Mouse (Mus musculus): ENCODE data around the gene Gpr146. TPM values are rescaled to one million over a fixed set of nuclear protein-coding genes. Genes with fewer than 3 reads are reported as not detected.
"Not testable (repeated sequence)": the region's sequence is repeated elsewhere in the genome, so short reads cannot be mapped to it uniquely, and the experiment has no call there.

Gene Gpr146
- polyA plus RNA-seq, 1 experiment from 2014 or later: 1.8 TPM

- H3K9me3 ChIP-seq (ENCODE audit: control insufficient read depth, low read length): no peaks in the 10 kb centered on the region
- ATAC-seq: no peak
- H3K4me3 ChIP-seq (replicated peaks; ENCODE audit: low read length): no peak overlapping the region
- H3K27ac ChIP-seq (ENCODE audit: low read length): no peak overlapping the region
- peaks cover 5% of the 10 kb centered on the region for H3K4me1 ChIP-seq (replicated peaks; ENCODE audit: control insufficient read depth, insufficient read depth, low read length)
- H3K27me3 ChIP-seq (replicated peaks; ENCODE audit: control insufficient read depth, insufficient read depth, low read length): no peaks in the 10 kb centered on the region
- H3K4me2 ChIP-seq (ENCODE audit: low read length): no peak overlapping the region
- WGBS: 91% methylated on average over 5 of the region's 5 CpGs
- H3K36me3 ChIP-seq (ENCODE audit: control insufficient read depth, insufficient read depth): no peaks in the 10 kb centered on the region
- H3K9ac ChIP-seq (replicated peaks; ENCODE audit: low read depth, low read length): no peak overlapping the region
These were observed 8.6 kb downstream of the Gpr146 start for GRCm38 (mm10) chr5:139386047-139386446.

DNA sequence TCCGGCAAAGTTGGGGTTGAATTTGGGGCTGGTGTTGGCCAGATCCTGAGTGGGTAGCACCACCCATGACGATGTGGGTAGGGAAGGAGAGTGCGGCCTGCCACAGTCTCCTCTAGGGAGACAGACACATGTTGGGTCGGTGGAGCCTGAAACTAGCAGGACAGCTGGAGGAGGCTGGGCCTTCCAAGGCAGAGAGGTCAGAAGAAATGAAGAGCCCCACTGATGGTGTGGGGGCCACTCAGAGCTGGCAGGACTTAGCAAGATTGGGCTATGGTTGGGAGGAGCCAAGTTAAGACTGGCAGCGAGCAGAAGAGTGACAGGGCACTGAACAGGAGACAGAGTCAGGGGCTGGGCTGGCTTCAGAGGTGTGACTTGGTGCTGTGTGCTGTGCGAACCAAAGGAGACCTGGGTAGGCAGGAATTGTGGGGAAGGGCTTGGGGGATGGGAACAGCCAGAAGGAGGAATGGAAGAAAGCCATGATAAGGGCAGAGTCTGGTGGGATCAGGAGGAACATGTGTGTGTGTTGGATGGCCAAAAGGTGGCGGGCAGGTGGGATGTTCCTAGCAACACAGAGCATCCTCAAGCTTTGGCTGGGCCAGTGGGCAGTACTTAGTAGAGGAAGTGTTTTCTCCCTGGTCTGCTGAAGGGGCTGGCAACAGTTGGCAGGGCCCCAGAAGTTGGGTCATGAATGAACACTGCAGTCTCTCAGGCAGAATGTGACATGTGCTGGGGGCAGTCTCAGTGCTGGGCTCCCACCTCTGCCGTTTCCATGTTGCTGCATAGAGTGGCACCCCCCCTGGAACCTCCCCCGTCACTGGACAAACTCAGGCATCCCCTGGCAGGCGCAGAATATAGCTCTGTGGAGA, 10.1 kb downstream of the Gpr146 start:
- Histone ChIP-seq H3K27ac (ENCODE audit: low read length) (no peak overlapping the region), H3K9ac (replicated peaks; ENCODE audit: low read depth, low read length) (no peak overlapping the region), H3K4me3 (replicated peaks; ENCODE audit: low read length) (no peak overlapping the region), H3K36me3 (ENCODE audit: control insufficient read depth, insufficient read depth) (no peaks in the 10 kb centered on the region), H3K27me3 (replicated peaks; ENCODE audit: control insufficient read depth, insufficient read depth, low read length) (no peaks in the 10 kb centered on the region), H3K4me1 (replicated peaks; ENCODE audit: control insufficient read depth, insufficient read depth, low read length) (peaks cover 3% of the 10 kb centered on the region), H3K4me2 (ENCODE audit: low read length) (no peak overlapping the region), H3K9me3 (ENCODE audit: control insufficient read depth, low read length) (no peaks in the 10 kb centered on the region)
- WGBS: 83% methylated on average over 10 of the region's 10 CpGs
- 0 out of 2 replicates have a peak, but pooled peaks have one; percentile 21 for ATAC-seq

DNA sequence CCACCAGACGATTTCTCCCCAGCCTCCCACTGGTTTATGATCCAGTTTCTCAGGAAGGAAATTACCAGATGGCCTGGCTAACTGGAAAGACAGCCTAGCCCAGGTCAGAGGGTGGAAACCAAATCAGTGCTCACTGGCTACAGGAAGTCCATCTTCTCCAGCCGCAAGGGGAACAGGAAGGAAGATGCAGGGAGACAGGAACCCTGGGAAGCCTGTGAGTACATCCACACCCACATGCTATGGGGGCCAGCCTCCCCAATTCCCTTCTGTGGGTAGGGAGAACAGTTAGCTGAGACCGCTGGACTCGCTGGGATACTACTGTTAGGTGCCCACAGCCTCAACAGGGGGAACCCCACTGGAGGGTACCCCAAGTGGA, 10.7 kb downstream of the Gpr146 start:
- WGBS: 77% methylated on average over 4 of the region's 4 CpGs
- Histone ChIP-seq H3K4me3 (replicated peaks; ENCODE audit: low read length) (no peak overlapping the region), H3K4me1 (replicated peaks; ENCODE audit: control insufficient read depth, insufficient read depth, low read length) (peaks cover 3% of the 10 kb centered on the region), H3K27me3 (replicated peaks; ENCODE audit: control insufficient read depth, insufficient read depth, low read length) (no peaks in the 10 kb centered on the region), H3K27ac (ENCODE audit: low read length) (no peak overlapping the region), H3K9me3 (ENCODE audit: control insufficient read depth, low read length) (no peaks in the 10 kb centered on the region), H3K9ac (replicated peaks; ENCODE audit: low read depth, low read length) (no peak overlapping the region), H3K36me3 (ENCODE audit: control insufficient read depth, insufficient read depth) (no peaks in the 10 kb centered on the region), H3K4me2 (ENCODE audit: low read length) (no peak overlapping the region)
- ATAC-seq: no peak

- H3K4me1 ChIP-seq (replicated peaks; ENCODE audit: control insufficient read depth, insufficient read depth, low read length): peaks cover 3% of the 10 kb centered on the region
- H3K9me3 ChIP-seq (ENCODE audit: control insufficient read depth, low read length): no peaks in the 10 kb centered on the region
- WGBS: 80% methylated on average over 17 of the region's 17 CpGs
- ATAC-seq: peak; percentile 15; the same call in 1 of the 2 replicates
- no peak overlapping the region for H3K4me2 ChIP-seq (ENCODE audit: low read length)
- H3K36me3 ChIP-seq (ENCODE audit: control insufficient read depth, insufficient read depth): no peaks in the 10 kb centered on the region
- no peaks in the 10 kb centered on the region for H3K27me3 ChIP-seq (replicated peaks; ENCODE audit: control insufficient read depth, insufficient read depth, low read length)
- no peak overlapping the region for H3K4me3 ChIP-seq (replicated peaks; ENCODE audit: low read length)
- no peak overlapping the region for H3K9ac ChIP-seq (replicated peaks; ENCODE audit: low read depth, low read length)
- no peak overlapping the region for H3K27ac ChIP-seq (ENCODE audit: low read length)
These were observed 11.5 kb downstream of the Gpr146 start for GRCm38 (mm10) chr5:139388694-139389675.

GRCm38 (mm10) chr5:139389676-139390061, 12.2 kb downstream of the Gpr146 start:
- Histone ChIP-seq H3K9me3 (ENCODE audit: control insufficient read depth, low read length) (no peaks in the 10 kb centered on the region), H3K4me2 (ENCODE audit: low read length) (no peak overlapping the region), H3K4me3 (replicated peaks; ENCODE audit: low read length) (no peak overlapping the region), H3K36me3 (ENCODE audit: control insufficient read depth, insufficient read depth) (no peaks in the 10 kb centered on the region), H3K27me3 (replicated peaks; ENCODE audit: control insufficient read depth, insufficient read depth, low read length) (no peaks in the 10 kb centered on the region), H3K27ac (ENCODE audit: low read length) (no peak overlapping the region), H3K9ac (replicated peaks; ENCODE audit: low read depth, low read length) (no peak overlapping the region), H3K4me1 (replicated peaks; ENCODE audit: control insufficient read depth, insufficient read depth, low read length) (peaks cover 3% of the 10 kb centered on the region)
- 37% methylated on average over 6 of the region's 6 CpGs for WGBS
- ATAC-seq: peak; percentile 71; the same call in 1 of the 2 replicates

- H3K9ac ChIP-seq (replicated peaks; ENCODE audit: low read depth, low read length); H3K9me3 ChIP-seq (ENCODE audit: control insufficient read depth, low read length); H3K4me3 ChIP-seq (replicated peaks; ENCODE audit: low read length); H3K4me2 ChIP-seq (ENCODE audit: low read length); H3K36me3 ChIP-seq (ENCODE audit: control insufficient read depth, insufficient read depth); H3K27me3 ChIP-seq (replicated peaks; ENCODE audit: control insufficient read depth, insufficient read depth, low read length); H3K4me1 ChIP-seq (replicated peaks; ENCODE audit: control insufficient read depth, insufficient read depth, low read length); ATAC-seq; H3K27ac ChIP-seq (ENCODE audit: low read length): not testable (repeated sequence)
- WGBS: 80% methylated on average over 5 of the region's 5 CpGs
These were observed 13.0 kb downstream of the Gpr146 start for GRCm38 (mm10) chr5:139390324-139391119.

DNA sequence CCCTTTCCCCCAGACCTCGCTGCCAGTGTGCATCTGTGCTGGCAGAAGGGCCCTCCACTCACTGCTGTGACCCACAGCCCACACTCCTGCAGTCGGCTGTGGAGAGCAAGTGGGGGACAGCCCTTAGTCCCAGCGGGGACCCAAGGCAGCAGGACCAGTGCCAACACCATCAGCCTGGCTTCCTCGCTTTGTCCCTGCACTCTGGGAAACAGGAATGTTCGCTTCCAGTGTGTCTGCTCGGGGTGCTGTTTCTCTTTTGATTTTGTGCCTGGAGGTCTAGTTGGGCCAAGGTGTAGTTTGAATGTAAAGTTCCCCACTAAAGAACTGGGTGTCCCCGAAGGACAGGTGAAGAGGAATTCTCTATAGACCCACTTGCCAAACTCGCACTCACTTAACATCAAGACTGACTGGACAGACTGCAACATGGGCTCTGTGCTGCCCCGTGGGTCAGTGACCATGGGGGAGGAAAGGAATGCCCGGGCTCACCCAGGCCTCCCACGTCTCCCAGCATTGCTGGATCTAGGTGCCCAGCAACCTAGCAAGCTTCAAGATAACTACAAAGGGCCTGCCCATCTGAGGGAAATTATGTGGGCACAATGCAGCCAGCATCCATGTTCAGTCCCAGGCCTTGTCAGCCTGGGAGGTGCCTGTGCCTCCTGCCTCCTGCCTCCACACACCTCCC, 14.0 kb downstream of the Gpr146 start:
- 75% methylated on average over 11 of the region's 11 CpGs for WGBS

GRCm38 (mm10) chr5:139392219-139393196, 15.0 kb downstream of the Gpr146 start:
- H3K27me3 ChIP-seq (replicated peaks; ENCODE audit: control insufficient read depth, insufficient read depth, low read length): no peaks in the 10 kb centered on the region
- ATAC-seq: no peak
- H3K4me3 ChIP-seq (replicated peaks; ENCODE audit: low read length): no peak overlapping the region
- H3K27ac ChIP-seq (ENCODE audit: low read length): no peak overlapping the region
- no peak overlapping the region for H3K9ac ChIP-seq (replicated peaks; ENCODE audit: low read depth, low read length)
- no peaks in the 10 kb centered on the region for H3K9me3 ChIP-seq (ENCODE audit: control insufficient read depth, low read length)
- WGBS: 94% methylated on average over 37 of the region's 37 CpGs
- H3K36me3 ChIP-seq (ENCODE audit: control insufficient read depth, insufficient read depth): no peaks in the 10 kb centered on the region
- H3K4me1 ChIP-seq (replicated peaks; ENCODE audit: control insufficient read depth, insufficient read depth, low read length): peaks cover 3% of the 10 kb centered on the region
- no peak overlapping the region for H3K4me2 ChIP-seq (ENCODE audit: low read length)

More for the DNA sequence above, 14.0 kb downstream of the Gpr146 start:
- Histone ChIP-seq H3K4me2 (ENCODE audit: low read length) (no peak overlapping the region), H3K4me1 (replicated peaks; ENCODE audit: control insufficient read depth, insufficient read depth, low read length) (peaks cover 3% of the 10 kb centered on the region), H3K4me3 (replicated peaks; ENCODE audit: low read length) (no peak overlapping the region), H3K36me3 (ENCODE audit: control insufficient read depth, insufficient read depth) (no peaks in the 10 kb centered on the region), H3K9me3 (ENCODE audit: control insufficient read depth, low read length) (no peaks in the 10 kb centered on the region), H3K27me3 (replicated peaks; ENCODE audit: control insufficient read depth, insufficient read depth, low read length) (no peaks in the 10 kb centered on the region), H3K9ac (replicated peaks; ENCODE audit: low read depth, low read length) (no peak overlapping the region), H3K27ac (ENCODE audit: low read length) (peak overlapping the region; percentile 33; the same call in 1 of the 2 replicates)
- no peak for ATAC-seq

Data from forebrain, embryonic 16.5 days (tissue).